Mouse (Mus musculus): Measurements from ENCODE around the gene Dyrk4. TPM values are rescaled to one million over a fixed set of nuclear protein-coding genes. Genes with fewer than 3 reads are reported as not detected.

The Dyrk4 gene
- polyA plus RNA-seq, 1 experiment from 2014 or later = not detected

- H3K36me3 ChIP-seq (ENCODE audit: control insufficient read depth, insufficient read depth, low read length) = no peaks in the 10 kb centered on the region
- 0 out of 2 replicates have a peak, but pooled peaks cover 7% of the 10 kb centered on the region for H3K27me3 ChIP-seq (replicated peaks; ENCODE audit: control insufficient read depth, insufficient read depth, low read length)
- H3K4me2 ChIP-seq (ENCODE audit: low read length) = no peak within 1 kb of the TSS
- ATAC-seq (no peak), DNase-seq (ENCODE audit: low spot score) (peak; percentile 20)
- no peak within 1 kb of the TSS for H3K4me3 ChIP-seq (ENCODE audit: low read depth, low read length)
- no peaks in the 10 kb centered on the region for H3K9me3 ChIP-seq (replicated peaks; ENCODE audit: control insufficient read depth, low read length)
- H3K4me1 ChIP-seq (ENCODE audit: control insufficient read depth, insufficient read depth, low read length) = peaks cover 12% of the 10 kb centered on the region; the same call in 1 of the 2 replicates
- H3K27ac ChIP-seq (ENCODE audit: low read depth, low read length) = no peak within 1 kb of the TSS
- H3K9ac ChIP-seq (ENCODE audit: low read length) = no peak within 1 kb of the TSS
Measured at GRCm38 (mm10) chr6:126852881-126853280, 68.8 kb downstream of the Dyrk4 start, which contains the start of gene Akap3. Akap3 (plus strand) TSS chr6:126853098.

GRCm38 (mm10) chr6:126848712-126849704 lies 72.6 kb downstream of the Dyrk4 start, which contains the start of gene Ndufa9:
Ndufa9 (minus strand) TSS chr6:126849136.
- no peaks in the 10 kb centered on the region for H3K9me3 ChIP-seq (replicated peaks; ENCODE audit: control insufficient read depth, low read length)
- H3K4me3 ChIP-seq (ENCODE audit: low read depth, low read length) = peak within 1 kb of the TSS; percentile 80
- H3K4me1 ChIP-seq (ENCODE audit: control insufficient read depth, insufficient read depth, low read length) = peaks cover 15% of the 10 kb centered on the region; the same call in 1 of the 2 replicates
- ATAC-seq (peak; percentile 93), DNase-seq (ENCODE audit: low spot score) (peak; percentile 97)
- peaks cover 7% of the 10 kb centered on the region for H3K36me3 ChIP-seq (ENCODE audit: control insufficient read depth, insufficient read depth, low read length)
- peak within 1 kb of the TSS; percentile 52; the same call in 1 of the 2 replicates for H3K27ac ChIP-seq (ENCODE audit: low read depth, low read length)
- 8% methylated on average over 46 of the region's 46 CpGs for WGBS
- H3K27me3 ChIP-seq (replicated peaks; ENCODE audit: control insufficient read depth, insufficient read depth, low read length) = 0 out of 2 replicates have a peak, but pooled peaks cover 7% of the 10 kb centered on the region
- H3K4me2 ChIP-seq (ENCODE audit: low read length) = peak within 1 kb of the TSS; percentile 84
- H3K9ac ChIP-seq (ENCODE audit: low read length) = peak within 1 kb of the TSS; percentile 81

GRCm38 (mm10) chr6:126836628-126837027 lies 85.0 kb downstream of the Dyrk4 start:
- Histone ChIP-seq H3K4me2 (ENCODE audit: low read length) (no peak overlapping the region), H3K9me3 (replicated peaks; ENCODE audit: control insufficient read depth, low read length) (no peaks in the 10 kb centered on the region), H3K27ac (ENCODE audit: low read depth, low read length) (no peak overlapping the region), H3K9ac (ENCODE audit: low read length) (no peak overlapping the region), H3K27me3 (replicated peaks; ENCODE audit: control insufficient read depth, insufficient read depth, low read length) (no peaks in the 10 kb centered on the region), H3K4me3 (ENCODE audit: low read depth, low read length) (no peak overlapping the region), H3K36me3 (ENCODE audit: control insufficient read depth, insufficient read depth, low read length) (peaks cover 91% of the 10 kb centered on the region), H3K4me1 (ENCODE audit: control insufficient read depth, insufficient read depth, low read length) (no peaks in the 10 kb centered on the region)
- DNase-seq (ENCODE audit: low spot score) = no peak
- no peak for ATAC-seq
- WGBS = 92% methylated on average over 8 of the region's 8 CpGs

Other genes starting within 250 kb of the Dyrk4 start
- 6.7 and 9.1 TPM in 2 replicates for gene Kcna6, start 181.2 kb downstream of the Dyrk4 start, polyA plus RNA-seq (2014; fragmentation: Nextera tagmentation; extraction: Ambion mirVana)
- gene Ndufa9, start 72.7 kb downstream of the Dyrk4 start, polyA plus RNA-seq (2014; fragmentation: Nextera tagmentation; extraction: Ambion mirVana) = 184 and 204 TPM in 2 replicates
- gene Akap3, start 68.7 kb downstream of the Dyrk4 start, polyA plus RNA-seq (2014; fragmentation: Nextera tagmentation; extraction: Ambion mirVana) = 0.07 and 0.09 TPM in 2 replicates
- 28.3 and 33.6 TPM in 2 replicates for gene Rad51ap1, start 17.7 kb upstream of the Dyrk4 start, polyA plus RNA-seq (2014; fragmentation: Nextera tagmentation; extraction: Ambion mirVana)
- 29.0 and 33.0 TPM in 2 replicates for gene D6Wsu163e, start 18.1 kb upstream of the Dyrk4 start, polyA plus RNA-seq (2014; fragmentation: Nextera tagmentation; extraction: Ambion mirVana)
- not detected in 2 replicates for gene Fgf6, start 93.7 kb upstream of the Dyrk4 start, polyA plus RNA-seq (2014; fragmentation: Nextera tagmentation; extraction: Ambion mirVana)
- 0.09 and 0.11 TPM in 2 replicates for gene Fgf23, start 151.1 kb upstream of the Dyrk4 start, polyA plus RNA-seq (2014; fragmentation: Nextera tagmentation; extraction: Ambion mirVana)
- gene Tigar, start 187.7 kb upstream of the Dyrk4 start, polyA plus RNA-seq (2014; fragmentation: Nextera tagmentation; extraction: Ambion mirVana) = 7.4 and 8.1 TPM in 2 replicates
- 1,278 and 1,343 TPM in 2 replicates for gene Ccnd2, start 230.4 kb upstream of the Dyrk4 start, polyA plus RNA-seq (2014; fragmentation: Nextera tagmentation; extraction: Ambion mirVana)